Mouse (Mus musculus) CH12.LX (cell line): ENCODE results near the gene Gm826. TPM values are rescaled to one million over a fixed set of nuclear protein-coding genes. Genes with fewer than 3 reads are reported as not detected.

Experiments used
- DNase-seq: peaks from one replicate; pipeline ENCODE4 v3.0.0-alpha.2; 2013; ENCODE audit errors: extremely low read depth
- H3K27ac ChIP-seq: 2 replicates; pipeline ENCODE4 v1.5.1; 2012; ENCODE audit warnings: low read depth, mild to moderate bottlenecking, control low read depth, moderate library complexity; ENCODE audit not compliant: insufficient read depth
- H3K27me3 ChIP-seq: replicated peaks from 2 replicates; pipeline ENCODE3; 2012; ENCODE audit warnings: inconsistent platforms
- H3K36me3 ChIP-seq, 2 experiments: replicated peaks in 1 of 2; 2 replicates each; pipeline versions ENCODE3 to v1.6.1; 2012; ENCODE audit warnings: inconsistent platforms in 1 of 2, low read length in 1 of 2, mild to moderate bottlenecking in 1 of 2, mixed read lengths in 1 of 2, moderate library complexity in 1 of 2; ENCODE audit not compliant: control insufficient read depth in 1 of 2, insufficient read depth in 1 of 2
- H3K4me1 ChIP-seq, 2 experiments: 2 replicates each; pipeline ENCODE4 v1.6.1; 2012; ENCODE audit warnings: inconsistent platforms in 1 of 2, moderate library complexity in 1 of 2; ENCODE audit not compliant: insufficient read depth in 2 of 2, control insufficient read depth in 1 of 2
- H3K4me2 ChIP-seq: 2 replicates; pipeline ENCODE4 v1.6.1; 2012; ENCODE audit warnings: low read depth, mild to moderate bottlenecking, control low read depth; ENCODE audit not compliant: poor library complexity, insufficient read depth, severe bottlenecking
- H3K4me3 ChIP-seq, 3 experiments: fragments of 150-350 bp in 1 of 3; sonication (generic) in 1 of 3; replicated peaks in 1 of 3; 2 replicates each; pipeline versions ENCODE3 to v1.5.1; 2011 to 2012; ENCODE audit warnings: low read depth in 2 of 3, low read length in 2 of 3, mild to moderate bottlenecking in 2 of 3, moderate library complexity in 2 of 3, control low read depth in 1 of 3, improper control_type of control experiment in 1 of 3, inconsistent platforms in 1 of 3, mixed read lengths in 1 of 3; ENCODE audit not compliant: poor library complexity in 1 of 3
- H3K79me2 ChIP-seq: replicated peaks from 2 replicates; pipeline ENCODE4 v1.6.1; 2012; ENCODE audit warnings: mild to moderate bottlenecking, moderate library complexity; ENCODE audit not compliant: control insufficient read depth, poor library complexity, insufficient read depth, severe bottlenecking; ENCODE audit errors: extremely low read depth
- H3K9ac ChIP-seq: 2 replicates; pipeline ENCODE4 v1.6.1; 2012; ENCODE audit warnings: low read depth, mild to moderate bottlenecking, control low read depth, moderate library complexity; ENCODE audit not compliant: insufficient read depth
- H3K9me3 ChIP-seq: replicated peaks from 2 replicates; pipeline ENCODE3; 2012; ENCODE audit warnings: low read length, inconsistent platforms, mixed read lengths
- ETS1 ChIP-seq: conservative IDR thresholded peaks from 2 replicates; pipeline ENCODE4 v1.6.1; 2012; ENCODE audit warnings: low read depth, mild to moderate bottlenecking, inconsistent platforms, low read length, improper control_type of control experiment, moderate library complexity
- JUND ChIP-seq: conservative IDR thresholded peaks from 2 replicates; pipeline ENCODE4 v1.6.1; 2011; ENCODE audit warnings: low read depth, low read length, improper control_type of control experiment
- KAT2A ChIP-seq: IDR thresholded peaks from 2 replicates; pipeline ENCODE4 v1.6.1; 2012; ENCODE audit warnings: low read length, improper control_type of control experiment, inconsistent platforms; ENCODE audit not compliant: insufficient replicate concordance
- MYC ChIP-seq: IDR thresholded peaks from 2 replicates; pipeline ENCODE4 v1.6.1; 2011; ENCODE audit warnings: low read depth, mild to moderate bottlenecking, improper control_type of control experiment, low read length
- NELFE ChIP-seq: IDR thresholded peaks from 2 replicates; pipeline ENCODE4 v1.6.1; 2011; ENCODE audit warnings: low read depth, low read length, improper control_type of control experiment
- POLR2A ChIP-seq: IDR thresholded peaks from 2 replicates; pipeline ENCODE4 v1.6.1; 2011; ENCODE audit warnings: low read depth, mild to moderate bottlenecking, improper control_type of control experiment, low read length
- RAD21 ChIP-seq: IDR thresholded peaks from 2 replicates; pipeline ENCODE4 v1.6.1; 2011; ENCODE audit warnings: low read depth, mild to moderate bottlenecking, low read length, improper control_type of control experiment, moderate library complexity
- RCOR1 ChIP-seq: conservative IDR thresholded peaks from 2 replicates; pipeline ENCODE4 v1.6.1; 2012; ENCODE audit warnings: low read depth, mild to moderate bottlenecking, inconsistent platforms, low read length, improper control_type of control experiment
- SMC3 ChIP-seq: IDR thresholded peaks from 2 replicates; pipeline ENCODE4 v1.6.1; 2011; ENCODE audit warnings: low read depth, low read length, improper control_type of control experiment
- TCF12 ChIP-seq: IDR thresholded peaks from 2 replicates; pipeline ENCODE4 v1.6.1; 2014; ENCODE audit warnings: low read depth, mild to moderate bottlenecking, inconsistent platforms, low read length, improper control_type of control experiment
- UBTF ChIP-seq: IDR thresholded peaks from 2 replicates; pipeline ENCODE4 v1.6.1; 2012; ENCODE audit warnings: low read depth, mild to moderate bottlenecking, inconsistent platforms, low read length, improper control_type of control experiment, moderate library complexity
- USF1 ChIP-seq: IDR thresholded peaks from 2 replicates; pipeline ENCODE4 v1.6.1; 2014; ENCODE audit warnings: low read depth, mild to moderate bottlenecking, inconsistent platforms, low read length, improper control_type of control experiment
- USF2 ChIP-seq: conservative IDR thresholded peaks from 2 replicates; pipeline ENCODE4 v1.6.1; 2011; ENCODE audit warnings: low read depth, low read length, improper control_type of control experiment
- ZC3H11A ChIP-seq: IDR thresholded peaks from 2 replicates; pipeline ENCODE4 v1.6.1; 2012; ENCODE audit warnings: low read depth, mild to moderate bottlenecking, inconsistent platforms, low read length, improper control_type of control experiment
- ZMIZ1 ChIP-seq: IDR thresholded peaks from 2 replicates; pipeline ENCODE4 v1.6.1; 2012; ENCODE audit warnings: low read depth, mild to moderate bottlenecking, inconsistent platforms, low read length, improper control_type of control experiment
- ZNF384 ChIP-seq: IDR thresholded peaks from 2 replicates; pipeline ENCODE4 v1.6.1; 2012; ENCODE audit warnings: low read depth, low read length, improper control_type of control experiment, inconsistent platforms
- dilution Hi-C: fragments of 300-500 bp; cut with MboI; formaldehyde crosslinking; loops from 2 replicates; pipeline ENCODE4 v1.14.3; 2020; ENCODE audit warnings: low sequenced_read_pairs; ENCODE audit not compliant: extremely low pct_unique_long_range_greater_than_20kb, extremely low pct_ligation_motif_present
- in situ Hi-C: fragments of 300-500 bp; cut with MboI; formaldehyde crosslinking; loops from 3 replicates; pipeline ENCODE4 v1.14.3; 2019; ENCODE audit warnings: low sequenced_read_pairs, low pct_ligation_motif_present, low pct_unique_long_range_greater_than_20kb, mixed read lengths
- polyA plus RNA-seq: library from polyadenylated mRNA; unstranded; fragments of >175 nt; gene quantifications from 2 replicates; pipeline ENCODE4 v1.2.1, GENCODE M21; 2012; ENCODE audit warnings: low read depth; ENCODE audit not compliant: insufficient read length
- total RNA-seq, 2 experiments: library from RNA; depleted of rRNA; stranded (reverse); fragments of 300-350 nt in 1 of 2; fragments of >200 nt in 1 of 2; gene quantifications; 2 replicates each; pipeline ENCODE4 v1.2.3; 2012 to 2014

Gene Gm826
- total and polyA plus RNA-seq, 3 experiments, result 0.32 TPM; not detected in 2

- Histone ChIP-seq H3K27me3 (peaks cover 39% of the 10 kb centered on the region), H3K9me3 (peaks cover 10% of the 10 kb centered on the region), H3K36me3 (no peaks in the 10 kb centered on the region), H3K4me1 (peaks cover 0 to 3% of the 10 kb centered on the region in 2 experiments; a peak in 1 of 4 replicates), H3K4me2 (no peak overlapping the region), H3K9ac (no peak overlapping the region), H3K79me2 (no peaks in the 10 kb centered on the region), H3K27ac (no peak overlapping the region), H3K4me3 (no peak overlapping the region)
- dilution Hi-C loops (no loop called here), in situ Hi-C loops (loop anchor here (25.0 kb wide), 1 partner anchor 301 kb away; no protein-coding TSS in a partner anchor)
- TF ChIP-seq USF1 (no peak), KAT2A (no peak), RAD21 (no peak), USF2 (no peak), JUND (no peak), NELFE (no peak), TCF12 (no peak), RCOR1 (no peak), POLR2A (no peak), ZC3H11A (no peak), SMC3 (no peak), ZNF384 (no peak), ETS1 (no peak), UBTF (no peak)
- no peak for DNase-seq
Observed at GRCm38 (mm10) chr2:160363201-160363600, 29.2 kb upstream of the Gm826 start.

GRCm38 (mm10) chr2:160361442-160362121 lies 27.6 kb upstream of the Gm826 start:
- in situ Hi-C loops (loop anchor here (25.0 kb wide), 1 partner anchor 299 kb away; no protein-coding TSS in a partner anchor), dilution Hi-C loops (no loop called here)
- peaks cover 36% of the 10 kb centered on the region for H3K27me3 ChIP-seq
- DNase-seq, result no peak
- H3K4me1 ChIP-seq, result no peaks in the 10 kb centered on the region; a peak in 1 of 4 replicates
- no peak overlapping the region for H3K4me3 ChIP-seq
- H3K9ac ChIP-seq, result no peak overlapping the region
- TF ChIP-seq ZMIZ1, result no peak
- no peak for TF ChIP-seq MYC
- no peak for TF ChIP-seq RAD21
- no peaks in the 10 kb centered on the region for H3K79me2 ChIP-seq
- H3K36me3 ChIP-seq, result no peaks in the 10 kb centered on the region
- H3K9me3 ChIP-seq, result peaks cover 10% of the 10 kb centered on the region
- no peak overlapping the region for H3K4me2 ChIP-seq
- no peak overlapping the region for H3K27ac ChIP-seq
